Mouse (Mus musculus): ENCODE measurements around the gene Rnf150. TPM values are rescaled to one million over a fixed set of nuclear protein-coding genes. Genes with fewer than 3 reads are reported as not detected.
"Not testable (repeated sequence)": the region's sequence is repeated elsewhere in the genome, so short reads cannot be mapped to it uniquely, and the experiment has no call there.

The Rnf150 gene
- total and polyA plus RNA-seq, 2 experiments: 0.24 to 0.92 TPM

- WGBS: 81% methylated on average over 3 of the region's 3 CpGs
- H3K4me3 ChIP-seq (ENCODE audit: insufficient read depth, low read depth, low read length): no peak overlapping the region
- no peak for TF ChIP-seq CTCF (IDR thresholded peaks at IDR 0.05; ENCODE audit: low read depth, low read length)
- TF ChIP-seq POLR2A (IDR thresholded peaks at IDR 0.05; ENCODE audit: extremely low read depth, insufficient read depth, low read length): no peak
- no peak overlapping the region for H3K9ac ChIP-seq (ENCODE audit: low read depth, low read length)
- no peaks in the 10 kb centered on the region for H3K36me3 ChIP-seq (ENCODE audit: control insufficient read depth, insufficient read depth, low read length)
- H3K4me1 ChIP-seq (ENCODE audit: control insufficient read depth, insufficient read depth, low read length): no peaks in the 10 kb centered on the region
- no peak overlapping the region for H3K27ac ChIP-seq (replicated peaks; ENCODE audit: insufficient read depth, low read depth, low read length)
- no peaks in the 10 kb centered on the region for H3K27me3 ChIP-seq (ENCODE audit: control insufficient read depth, insufficient read depth, low read length)
- no peak for DNase-seq (ENCODE audit: extremely low read depth, low read depth, low spot score)
- H3K79me2 ChIP-seq (ENCODE audit: control insufficient read depth, insufficient read depth, low read length): no peaks in the 10 kb centered on the region
Measured at GRCm38 (mm10) chr8:83074248-83074647, 211.1 kb downstream of the Rnf150 start.

- Histone ChIP-seq H3K79me2 (ENCODE audit: control insufficient read depth, insufficient read depth, low read length) (no peaks in the 10 kb centered on the region), H3K36me3 (ENCODE audit: control insufficient read depth, insufficient read depth, low read length) (no peaks in the 10 kb centered on the region), H3K4me3 (ENCODE audit: insufficient read depth, low read depth, low read length) (no peak overlapping the region), H3K4me1 (ENCODE audit: control insufficient read depth, insufficient read depth, low read length) (no peaks in the 10 kb centered on the region), H3K9ac (ENCODE audit: low read depth, low read length) (no peak overlapping the region), H3K27ac (replicated peaks; ENCODE audit: insufficient read depth, low read depth, low read length) (no peak overlapping the region), H3K27me3 (ENCODE audit: control insufficient read depth, insufficient read depth, low read length) (no peaks in the 10 kb centered on the region)
- DNase-seq (ENCODE audit: extremely low read depth, low read depth, low spot score): no peak
- 94% methylated on average over 1 of the region's 1 CpGs for WGBS
- TF ChIP-seq CTCF (IDR thresholded peaks at IDR 0.05; ENCODE audit: low read depth, low read length): no peak
- TF ChIP-seq POLR2A (IDR thresholded peaks at IDR 0.05; ENCODE audit: extremely low read depth, insufficient read depth, low read length): no peak
Measured at GRCm38 (mm10) chr8:83076621-83077020, 213.5 kb downstream of the Rnf150 start.

DNA sequence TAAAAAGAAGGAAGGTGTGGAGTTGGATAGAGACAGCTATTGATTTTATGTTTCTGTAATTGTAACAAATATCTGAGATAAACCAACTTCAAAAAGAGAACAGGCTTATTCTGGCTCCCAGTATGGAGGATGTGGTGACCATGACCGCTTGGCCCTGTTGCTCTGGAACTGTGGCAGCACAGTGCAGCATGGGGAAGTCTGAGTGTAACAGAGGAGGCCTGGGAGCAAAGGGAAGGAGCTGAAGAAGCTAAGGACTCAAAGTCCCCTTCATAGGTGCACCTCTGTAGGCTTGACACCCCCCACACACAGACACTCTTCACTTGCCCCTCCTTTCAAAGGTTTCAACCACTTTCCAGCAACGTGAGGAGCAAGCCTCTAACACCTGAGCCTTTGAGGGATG, 214.2 kb downstream of the Rnf150 start:
- DNase-seq (ENCODE audit: extremely low read depth, low read depth, low spot score): no peak
- no peaks in the 10 kb centered on the region for H3K36me3 ChIP-seq (ENCODE audit: control insufficient read depth, insufficient read depth, low read length)
- no peak overlapping the region for H3K9ac ChIP-seq (ENCODE audit: low read depth, low read length)
- H3K4me3 ChIP-seq (ENCODE audit: insufficient read depth, low read depth, low read length): no peak overlapping the region
- no peaks in the 10 kb centered on the region for H3K27me3 ChIP-seq (ENCODE audit: control insufficient read depth, insufficient read depth, low read length)
- TF ChIP-seq POLR2A (IDR thresholded peaks at IDR 0.05; ENCODE audit: extremely low read depth, insufficient read depth, low read length) (no peak), CTCF (IDR thresholded peaks at IDR 0.05; ENCODE audit: low read depth, low read length) (no peak)
- H3K27ac ChIP-seq (replicated peaks; ENCODE audit: insufficient read depth, low read depth, low read length): no peak overlapping the region
- H3K4me1 ChIP-seq (ENCODE audit: control insufficient read depth, insufficient read depth, low read length): no peaks in the 10 kb centered on the region
- whole genome bisulfite sequencing: 71% methylated on average over 2 of the region's 2 CpGs
- H3K79me2 ChIP-seq (ENCODE audit: control insufficient read depth, insufficient read depth, low read length): no peaks in the 10 kb centered on the region

DNA sequence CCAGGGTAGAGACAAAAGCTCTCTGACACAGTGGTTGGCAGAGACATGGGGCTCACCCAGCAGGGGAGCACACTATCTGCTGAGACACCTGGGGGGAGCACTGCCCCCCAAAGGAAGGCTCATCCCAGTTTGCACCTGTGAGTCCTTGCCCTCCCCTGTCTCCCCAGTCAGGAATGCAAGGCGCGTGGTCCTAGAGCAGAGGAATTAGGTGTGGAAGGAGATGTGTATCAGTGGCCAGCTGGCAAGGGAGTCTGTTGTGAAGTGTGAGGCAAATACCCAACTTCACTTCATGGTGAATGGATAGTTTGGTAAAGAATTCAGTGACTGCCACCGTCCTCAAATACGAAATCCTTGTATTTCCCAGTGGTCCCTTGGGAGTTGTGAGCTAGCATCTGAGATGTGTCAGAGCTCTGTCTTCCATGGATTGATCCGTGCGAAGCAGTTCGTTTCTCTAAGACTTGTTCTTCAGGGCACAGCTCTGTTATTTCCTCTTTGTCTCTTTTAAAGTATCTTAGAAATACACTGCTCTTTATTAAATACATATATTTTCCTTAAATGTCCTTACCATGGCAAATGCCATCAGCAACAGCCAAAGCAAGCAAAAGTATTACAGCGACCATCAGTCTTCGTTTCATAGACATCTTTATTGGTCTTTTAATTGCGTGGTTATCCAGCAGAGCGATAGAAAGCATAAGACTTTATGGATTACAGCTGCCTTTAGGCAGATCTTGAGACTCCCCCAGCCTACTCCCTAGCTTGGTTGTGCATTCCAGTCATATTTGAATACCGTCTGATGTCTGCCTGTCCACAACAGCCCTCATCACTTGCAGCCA, 215.8 kb downstream of the Rnf150 start:
- H3K27ac ChIP-seq (replicated peaks; ENCODE audit: insufficient read depth, low read depth, low read length): no peak overlapping the region
- no peaks in the 10 kb centered on the region for H3K4me1 ChIP-seq (ENCODE audit: control insufficient read depth, insufficient read depth, low read length)
- no peaks in the 10 kb centered on the region for H3K79me2 ChIP-seq (ENCODE audit: control insufficient read depth, insufficient read depth, low read length)
- no peak for DNase-seq (ENCODE audit: extremely low read depth, low read depth, low spot score)
- H3K36me3 ChIP-seq (ENCODE audit: control insufficient read depth, insufficient read depth, low read length): no peaks in the 10 kb centered on the region
- WGBS: 80% methylated on average over 12 of the region's 12 CpGs
- no peak overlapping the region for H3K4me3 ChIP-seq (ENCODE audit: insufficient read depth, low read depth, low read length)
- no peak overlapping the region for H3K9ac ChIP-seq (ENCODE audit: low read depth, low read length)
- no peaks in the 10 kb centered on the region for H3K27me3 ChIP-seq (ENCODE audit: control insufficient read depth, insufficient read depth, low read length)
- no peak for TF ChIP-seq CTCF (IDR thresholded peaks at IDR 0.05; ENCODE audit: low read depth, low read length)
- TF ChIP-seq POLR2A (IDR thresholded peaks at IDR 0.05; ENCODE audit: extremely low read depth, insufficient read depth, low read length): no peak

- no peak overlapping the region for H3K27ac ChIP-seq (replicated peaks; ENCODE audit: insufficient read depth, low read depth, low read length)
- H3K79me2 ChIP-seq (ENCODE audit: control insufficient read depth, insufficient read depth, low read length): no peaks in the 10 kb centered on the region
- no peak for TF ChIP-seq CTCF (IDR thresholded peaks at IDR 0.05; ENCODE audit: low read depth, low read length)
- no peak for TF ChIP-seq POLR2A (IDR thresholded peaks at IDR 0.05; ENCODE audit: extremely low read depth, insufficient read depth, low read length)
Measured at GRCm38 (mm10) chr8:83079534-83079844, 216.3 kb downstream of the Rnf150 start.

DNA sequence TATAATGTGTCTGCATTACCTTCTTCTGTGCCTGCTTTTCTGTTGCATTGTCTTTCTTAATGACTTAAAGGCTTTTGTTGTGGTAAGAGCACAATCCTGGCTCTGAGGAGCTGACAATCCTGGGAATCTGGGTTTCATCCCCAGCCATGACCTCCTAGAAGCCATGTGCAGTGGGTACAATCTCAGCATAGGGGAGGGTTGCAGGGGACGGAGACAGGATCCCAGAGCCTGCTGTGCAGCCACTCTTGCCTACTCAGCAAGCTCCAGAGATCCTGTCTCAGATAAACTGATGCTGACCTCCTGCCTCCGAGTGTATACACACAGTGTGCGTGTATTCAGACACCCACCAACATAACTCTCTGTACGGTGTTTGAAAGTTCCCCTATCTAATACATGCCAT, 218.1 kb downstream of the Rnf150 start:
- Histone ChIP-seq H3K79me2 (ENCODE audit: control insufficient read depth, insufficient read depth, low read length) (no peaks in the 10 kb centered on the region), H3K36me3 (ENCODE audit: control insufficient read depth, insufficient read depth, low read length) (no peaks in the 10 kb centered on the region), H3K4me1 (ENCODE audit: control insufficient read depth, insufficient read depth, low read length) (no peaks in the 10 kb centered on the region), H3K27ac (replicated peaks; ENCODE audit: insufficient read depth, low read depth, low read length) (no peak overlapping the region), H3K27me3 (ENCODE audit: control insufficient read depth, insufficient read depth, low read length) (no peaks in the 10 kb centered on the region), H3K9ac (ENCODE audit: low read depth, low read length) (no peak overlapping the region), H3K4me3 (ENCODE audit: insufficient read depth, low read depth, low read length) (no peak overlapping the region)
- TF ChIP-seq CTCF (IDR thresholded peaks at IDR 0.05; ENCODE audit: low read depth, low read length) (no peak), POLR2A (IDR thresholded peaks at IDR 0.05; ENCODE audit: extremely low read depth, insufficient read depth, low read length) (no peak)
- DNase-seq (ENCODE audit: extremely low read depth, low read depth, low spot score): no peak
- 48% methylated on average over 4 of the region's 4 CpGs for WGBS

More at GRCm38 (mm10) chr8:83079534-83079844, 216.3 kb downstream of the Rnf150 start:
- Histone ChIP-seq H3K36me3 (ENCODE audit: control insufficient read depth, insufficient read depth, low read length) (no peaks in the 10 kb centered on the region), H3K27me3 (ENCODE audit: control insufficient read depth, insufficient read depth, low read length) (no peaks in the 10 kb centered on the region), H3K4me1 (ENCODE audit: control insufficient read depth, insufficient read depth, low read length) (no peaks in the 10 kb centered on the region), H3K4me3 (ENCODE audit: insufficient read depth, low read depth, low read length) (no peak overlapping the region), H3K9ac (ENCODE audit: low read depth, low read length) (no peak overlapping the region)
- WGBS: 91% methylated on average over 5 of the region's 5 CpGs
- DNase-seq (ENCODE audit: extremely low read depth, low read depth, low spot score): no peak

DNA sequence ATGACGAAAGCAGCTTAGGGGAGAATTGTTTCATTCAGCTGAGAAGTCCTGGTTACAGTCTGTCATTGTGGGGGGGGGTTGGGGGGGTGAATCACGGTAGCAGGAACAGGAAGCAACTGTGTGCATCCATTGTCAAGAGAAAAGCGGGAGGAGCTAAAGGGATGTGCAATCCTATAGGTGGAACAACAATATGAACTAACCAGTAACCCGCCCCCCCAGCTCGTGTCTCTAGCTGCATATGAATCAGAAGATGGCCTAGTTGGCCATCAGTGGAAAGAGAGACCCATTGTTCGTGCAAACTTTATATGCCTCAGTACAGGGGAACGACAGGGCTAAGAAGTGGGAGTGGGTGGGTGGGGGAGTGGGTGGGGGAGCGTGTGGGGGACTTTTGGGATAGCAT, 218.7 kb downstream of the Rnf150 start:
- not testable (repeated sequence) for H3K36me3 ChIP-seq (ENCODE audit: control insufficient read depth, insufficient read depth, low read length); H3K4me3 ChIP-seq (ENCODE audit: insufficient read depth, low read depth, low read length); H3K27me3 ChIP-seq (ENCODE audit: control insufficient read depth, insufficient read depth, low read length); H3K79me2 ChIP-seq (ENCODE audit: control insufficient read depth, insufficient read depth, low read length); H3K27ac ChIP-seq (replicated peaks; ENCODE audit: insufficient read depth, low read depth, low read length); H3K4me1 ChIP-seq (ENCODE audit: control insufficient read depth, insufficient read depth, low read length); H3K9ac ChIP-seq (ENCODE audit: low read depth, low read length); DNase-seq (ENCODE audit: extremely low read depth, low read depth, low spot score)
- WGBS: 80% methylated on average over 8 of the region's 8 CpGs

Measured in liver, adult 2 months (tissue).